Mouse (Mus musculus): ENCODE measurements around the gene Anapc1.
A peak's percentile ranks its signal among the peaks of the same experiment; 100 is the strongest.

Gene Anapc1

DNA sequence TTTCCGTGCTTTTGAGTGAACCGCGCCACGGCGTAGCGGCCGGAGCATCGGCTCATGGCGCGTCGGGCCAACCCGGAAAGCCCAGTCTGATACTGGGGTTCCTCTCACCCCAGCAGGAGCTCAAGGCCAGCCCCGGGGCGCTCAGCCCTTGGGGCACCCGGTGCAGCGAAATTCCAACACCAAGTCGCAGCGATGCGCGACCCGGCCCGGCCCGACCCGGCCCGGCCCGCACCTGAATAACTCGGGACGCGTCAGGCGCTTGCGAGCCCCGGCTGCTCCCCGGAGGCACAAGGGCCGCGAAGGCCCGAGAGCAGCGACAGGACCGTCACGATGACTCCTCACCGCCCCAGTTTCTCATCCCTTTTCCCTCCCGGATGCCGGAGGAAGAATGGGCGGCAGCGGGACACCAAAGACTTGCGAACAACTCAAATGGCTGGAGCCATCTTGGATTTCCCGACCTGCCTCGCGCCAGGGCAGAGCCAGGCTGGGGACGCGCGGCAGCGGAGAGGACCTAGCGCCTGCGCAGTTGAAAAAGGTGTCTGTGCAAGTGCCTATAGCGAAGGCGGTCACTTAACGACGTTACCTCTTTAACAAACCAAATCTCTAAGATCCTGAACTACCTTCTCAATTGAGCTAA is at the start of gene Anapc1:
Gene Anapc1, minus strand, starts transcription at position 471 of the 637 bp plus-strand sequence.
- DNase-seq (ENCODE audit: low spot score in 2 of 2), result peak; percentile 79 to 84

DNA sequence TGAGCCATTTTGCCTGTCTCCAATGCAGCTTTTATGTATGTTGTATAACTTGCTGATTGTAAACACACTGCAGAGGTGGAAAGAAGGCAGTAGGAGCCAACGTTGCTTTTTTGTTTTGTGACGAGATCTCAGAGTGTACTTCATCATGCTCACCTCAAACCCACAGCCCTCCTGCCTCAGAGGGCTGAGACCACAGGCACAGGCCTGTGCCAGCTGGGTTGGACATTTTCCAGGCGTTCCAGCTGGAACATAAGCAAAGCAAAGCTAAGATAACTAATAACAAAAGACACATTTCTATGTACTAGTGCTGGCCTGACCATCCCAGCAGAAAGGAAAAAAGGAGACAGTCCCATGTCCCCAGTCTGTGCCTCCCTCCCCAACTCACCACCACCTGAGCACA is 47.9 kb upstream of the Anapc1 start:
- DNase-seq (ENCODE audit: low spot score in 2 of 2), result no peak

DNA sequence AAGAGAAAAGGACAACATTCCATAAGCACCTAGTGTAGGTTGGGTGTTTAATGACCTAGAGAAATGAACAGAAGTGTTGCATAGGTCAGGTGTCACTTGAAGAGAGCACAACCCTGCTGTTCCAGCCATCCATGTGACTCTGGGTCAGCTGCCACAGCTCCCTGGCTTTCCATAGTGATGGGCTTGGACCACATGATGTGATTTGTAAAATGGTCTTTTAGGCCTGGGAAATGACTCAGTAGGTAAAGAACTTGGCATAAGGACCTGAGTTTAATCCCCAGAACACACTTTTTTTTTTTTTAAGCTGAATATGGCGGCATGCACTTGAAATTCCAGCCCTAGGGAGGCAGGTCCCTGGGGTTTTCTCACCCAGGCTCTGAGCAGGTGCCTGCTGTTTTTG is 44.8 kb upstream of the Anapc1 start:
- no peak for DNase-seq (ENCODE audit: low spot score in 2 of 2)

DNA sequence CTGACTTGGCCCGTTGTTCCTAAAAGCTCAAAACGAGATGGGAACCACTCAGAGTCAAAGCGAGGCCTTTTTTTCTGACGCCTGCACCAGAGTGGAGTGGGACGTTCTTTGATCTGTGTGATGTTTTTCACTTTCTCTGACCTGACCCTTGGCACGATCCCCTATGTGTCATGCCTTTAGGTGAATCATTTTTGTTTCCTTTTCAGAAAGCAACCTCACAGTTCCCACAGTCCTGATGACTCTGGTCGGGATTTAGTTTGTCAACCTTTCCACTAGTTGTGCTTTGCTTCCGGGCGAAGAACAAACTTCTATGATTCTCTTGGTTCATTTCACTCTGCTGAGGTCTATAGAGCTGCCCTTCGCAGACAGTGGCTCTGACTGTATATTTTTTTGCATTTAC is 44.3 kb upstream of the Anapc1 start:
- no peak for DNase-seq (ENCODE audit: low spot score in 2 of 2)

DNA sequence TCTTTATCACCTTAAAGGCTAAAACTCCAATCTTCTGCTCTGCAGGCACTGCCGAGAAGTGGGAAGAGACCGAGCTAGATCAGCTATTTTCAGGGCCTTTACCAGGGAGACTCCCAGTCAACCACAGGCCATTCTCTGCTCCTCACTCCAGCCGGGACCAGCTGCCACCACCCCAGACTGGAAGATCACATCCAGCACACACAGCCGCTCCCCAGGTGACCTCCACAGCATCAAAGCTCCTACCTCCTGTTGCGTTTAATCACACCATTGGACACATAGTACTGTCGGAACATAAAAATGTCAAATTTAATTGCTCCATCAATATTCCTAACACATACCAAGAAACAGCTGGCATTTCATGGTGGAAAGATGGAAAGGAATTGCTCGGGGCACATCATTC is 42.0 kb upstream of the Anapc1 start:
- no peak for DNase-seq (ENCODE audit: low spot score in 2 of 2)

DNA sequence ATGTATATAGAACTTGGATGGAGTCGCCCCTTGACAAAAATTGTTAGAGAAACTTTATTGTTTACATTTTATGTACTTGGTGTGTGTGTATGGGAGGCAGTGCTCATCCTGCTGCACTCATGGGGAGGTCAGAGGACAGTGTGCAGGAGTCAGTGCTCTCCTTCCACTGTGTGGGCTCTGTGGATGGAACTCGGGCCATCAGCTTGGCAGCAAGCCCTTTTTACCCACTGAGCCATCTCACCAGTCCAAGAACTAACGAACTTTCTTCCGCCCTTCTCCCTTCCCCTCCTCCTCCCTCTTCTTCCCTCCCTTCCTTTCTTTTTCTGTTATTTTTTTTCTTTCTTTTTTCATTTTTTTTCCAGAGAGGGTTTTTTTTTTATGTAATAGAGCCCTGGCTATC is 40.9 kb upstream of the Anapc1 start:
- no peak for DNase-seq (ENCODE audit: low spot score in 2 of 2)

DNA sequence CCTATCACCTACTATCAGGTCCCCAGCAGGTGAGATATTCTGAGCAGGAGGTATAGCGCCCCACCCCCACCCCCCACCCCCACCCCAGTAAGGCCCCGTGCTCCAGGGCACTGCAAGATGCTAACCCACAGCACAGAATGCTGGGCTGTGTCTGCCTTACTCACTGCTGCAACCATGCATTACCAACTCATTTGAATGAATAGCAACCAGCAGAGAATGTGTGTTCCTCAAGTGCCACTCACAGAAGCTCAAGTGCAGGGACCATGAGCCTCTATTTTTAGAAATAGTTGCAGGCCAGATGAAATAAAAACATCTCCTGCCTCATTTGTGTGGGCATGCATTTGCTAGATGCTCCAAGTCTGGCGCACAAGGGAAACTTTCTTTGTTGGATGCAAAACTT is 40.4 kb upstream of the Anapc1 start:
- no peak for DNase-seq (ENCODE audit: low spot score in 2 of 2)

DNA sequence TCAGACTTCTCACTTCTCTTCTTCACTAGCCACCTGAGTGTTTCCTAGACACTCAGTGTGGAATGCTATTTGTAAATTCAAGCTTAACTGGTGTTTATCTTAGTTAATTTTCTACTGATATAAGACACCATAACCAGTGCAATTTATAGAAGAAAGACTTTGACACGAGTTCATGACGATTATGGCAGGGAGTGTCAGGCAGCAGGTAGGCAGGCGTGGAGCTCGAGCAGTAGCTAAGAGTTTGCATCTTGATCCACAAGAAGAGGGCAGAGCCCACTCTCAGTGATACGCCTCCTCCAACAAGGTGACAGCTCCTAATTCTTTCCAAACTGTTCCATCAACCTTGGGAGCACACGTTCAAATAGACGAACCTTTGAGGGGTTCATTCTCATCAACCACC is 39.4 kb upstream of the Anapc1 start:
- no peak for DNase-seq (ENCODE audit: low spot score in 2 of 2)

DNA sequence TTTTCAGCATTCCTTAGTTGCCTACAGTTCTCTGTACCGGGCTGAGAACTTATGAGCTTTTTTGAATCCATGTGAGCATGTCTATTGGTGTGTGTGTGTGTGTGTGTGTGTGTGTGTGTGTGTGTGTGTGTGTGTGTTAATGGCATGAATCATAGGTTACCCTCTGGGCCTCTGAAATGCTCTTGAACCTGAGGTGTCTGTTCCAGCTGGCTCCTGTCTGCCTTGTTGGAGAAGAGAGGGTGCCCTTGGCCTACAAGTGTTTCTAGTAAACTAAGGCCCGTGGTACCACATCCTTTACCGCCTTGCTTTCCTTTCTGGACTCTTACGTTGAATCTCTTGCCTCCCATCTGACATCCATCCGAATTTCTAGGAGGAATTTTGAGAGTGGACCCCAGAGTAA is 38.9 kb upstream of the Anapc1 start:
- DNase-seq (ENCODE audit: low spot score in 2 of 2), result no peak

DNA sequence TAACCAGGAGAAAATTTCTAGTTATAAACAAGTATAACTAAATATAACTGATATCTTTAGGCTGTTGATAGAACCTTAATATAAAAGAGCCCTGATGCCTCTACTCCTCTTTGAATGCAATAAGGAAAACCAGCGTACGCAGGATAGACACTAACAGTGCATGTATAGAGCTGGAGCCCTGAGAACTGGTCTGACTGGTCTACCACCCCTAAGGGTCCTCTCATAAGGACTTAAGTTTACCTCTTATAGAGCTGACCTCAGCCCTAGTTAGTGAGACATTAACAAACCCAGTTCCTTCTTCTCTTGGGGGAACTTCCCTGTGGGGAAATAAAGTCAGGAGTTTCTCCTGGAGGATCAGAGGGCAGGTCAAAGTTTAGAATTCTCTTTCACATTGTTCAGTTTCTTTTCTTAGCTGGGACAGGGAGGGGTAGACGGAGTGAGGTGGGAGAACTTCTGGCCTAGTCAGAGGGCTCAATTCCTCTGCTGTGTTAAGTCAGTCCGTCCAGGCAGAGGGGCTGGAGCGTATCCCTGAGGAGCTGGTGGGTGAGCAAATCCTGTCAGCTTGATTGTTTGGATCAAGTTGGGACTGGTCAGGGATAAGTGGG is 35.0 kb upstream of the Anapc1 start:
- DNase-seq (ENCODE audit: low spot score in 2 of 2), result no peak

DNA sequence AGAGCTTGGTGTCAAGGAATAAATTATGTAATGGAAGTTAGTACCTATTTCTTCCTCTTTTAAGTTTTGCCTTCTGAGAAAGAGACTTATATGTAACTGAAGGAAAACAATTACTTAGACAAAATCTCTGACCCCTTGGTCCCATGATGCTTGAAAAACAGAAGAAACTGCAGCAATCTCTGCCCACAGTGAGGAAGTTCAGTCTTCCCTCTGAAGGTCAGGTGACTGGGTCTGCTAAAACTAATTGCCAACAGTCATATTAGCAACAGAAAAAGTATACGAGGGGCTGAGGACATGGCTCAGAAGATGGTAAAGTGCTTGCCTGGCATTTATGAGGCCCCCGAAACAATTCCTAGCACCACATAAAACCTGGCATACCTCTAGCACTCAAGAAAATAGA is 32.2 kb upstream of the Anapc1 start:
- DNase-seq (ENCODE audit: low spot score in 2 of 2), result no peak

DNA sequence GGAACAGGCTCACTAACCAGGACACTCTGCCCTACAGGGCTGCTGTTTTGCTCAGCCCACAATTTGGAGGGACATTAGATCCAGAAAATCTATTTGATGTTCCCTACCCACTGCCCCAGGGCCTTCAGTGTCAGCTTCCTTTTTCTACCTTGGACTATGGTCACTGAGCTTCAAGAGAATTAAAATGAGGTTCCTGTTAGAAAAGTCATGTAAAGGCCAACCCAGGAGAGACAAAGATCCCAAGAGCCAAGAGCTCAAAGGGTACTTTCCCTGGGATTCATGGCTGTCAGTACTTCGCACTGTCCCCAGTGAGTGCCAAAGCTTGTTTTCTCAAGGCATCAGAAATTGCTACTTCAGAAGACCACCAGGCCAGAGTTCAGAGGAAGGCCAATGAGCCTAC is 28.8 kb upstream of the Anapc1 start:
- no peak for DNase-seq (ENCODE audit: low spot score in 2 of 2)

DNA sequence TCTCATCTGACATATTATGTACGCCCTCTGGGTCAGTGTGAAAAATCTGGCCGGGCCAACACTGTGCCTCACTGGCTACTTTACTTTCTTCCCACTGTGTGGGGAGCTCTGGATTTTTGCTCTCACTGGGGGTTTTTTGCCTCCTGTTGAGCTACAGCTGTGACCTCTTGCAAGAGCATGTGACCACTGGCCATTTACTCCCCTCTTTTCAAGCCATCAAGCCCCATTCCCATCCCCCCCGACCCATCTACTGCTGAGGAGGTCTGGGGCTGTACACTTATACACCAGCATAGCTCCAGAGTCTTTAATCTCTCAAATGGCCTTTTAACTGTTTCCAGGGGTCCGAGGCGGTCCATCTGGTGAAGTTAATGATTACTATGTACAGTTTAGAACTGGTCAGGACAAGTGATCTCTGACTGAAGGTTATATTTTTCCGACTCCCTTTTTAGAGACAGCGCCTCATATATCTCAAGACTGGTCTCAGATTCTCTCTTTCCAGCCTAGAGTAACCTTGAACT is 27.6 kb upstream of the Anapc1 start:
- DNase-seq (ENCODE audit: low spot score in 2 of 2), result no peak

DNA sequence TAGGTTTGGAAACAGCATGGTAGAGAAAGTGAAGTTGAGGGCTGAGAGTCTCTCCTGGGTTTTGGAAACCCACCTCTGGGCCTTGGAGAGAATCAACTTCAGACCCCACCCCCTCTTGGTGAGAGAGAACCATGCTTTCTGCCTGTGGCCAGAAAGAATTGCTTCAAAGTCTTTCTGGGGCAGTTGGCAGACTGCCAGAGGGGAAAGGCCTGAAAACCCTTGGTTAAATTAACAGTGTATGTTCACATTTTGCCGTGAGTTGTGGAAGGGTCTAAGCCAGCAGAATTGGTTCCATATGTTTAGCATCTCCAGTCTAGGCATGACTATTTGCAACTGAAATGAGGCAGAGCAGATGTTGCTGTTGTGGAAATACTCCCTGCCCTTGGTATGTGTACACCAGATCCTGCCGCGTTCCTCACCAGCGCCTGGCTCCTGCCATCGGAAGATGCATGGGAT is 26.4 kb upstream of the Anapc1 start:
- DNase-seq (ENCODE audit: low spot score in 2 of 2), result peak in 1 of 2 experiments; percentile 35

DNA sequence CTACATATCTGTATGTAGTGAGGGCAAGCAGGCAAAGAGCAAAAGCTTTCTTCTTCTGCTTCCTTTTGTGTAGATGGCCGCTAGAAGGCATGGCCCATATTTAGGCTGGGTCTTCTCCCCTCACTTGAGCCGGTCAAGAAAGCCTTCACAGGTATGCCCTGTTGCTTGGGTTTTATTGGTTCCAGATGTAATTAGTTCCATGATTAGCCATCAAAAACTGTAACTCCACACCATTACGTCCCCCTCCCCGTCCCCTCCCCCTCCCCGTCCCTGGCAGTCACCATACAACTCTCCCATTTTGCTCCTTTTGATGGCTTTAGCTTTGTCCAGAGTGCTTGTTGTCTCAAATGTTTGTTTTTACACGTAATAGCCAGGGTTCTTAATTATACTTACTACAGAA is 25.7 kb upstream of the Anapc1 start:
- DNase-seq (ENCODE audit: low spot score in 2 of 2), result no peak

DNA sequence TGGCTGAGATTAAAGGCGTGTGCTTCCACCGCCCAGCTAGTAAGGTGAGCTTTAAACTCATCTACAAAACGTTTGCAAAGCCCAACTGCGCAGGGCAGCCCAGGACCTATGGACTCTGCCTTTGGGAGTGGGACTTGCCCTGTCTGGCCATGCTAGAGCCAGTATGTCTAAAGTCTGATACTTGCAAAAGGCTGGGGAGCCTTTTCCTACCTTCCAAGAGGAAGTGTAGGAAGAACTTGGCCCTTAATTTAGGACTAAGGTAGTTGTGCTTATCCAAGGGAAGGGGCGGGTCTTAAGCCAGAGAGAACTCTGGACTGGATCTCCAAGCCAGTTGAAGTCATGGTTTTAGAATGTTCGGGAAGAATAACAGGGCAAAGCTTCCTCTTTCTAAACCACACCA is 23.4 kb upstream of the Anapc1 start:
- no peak for DNase-seq (ENCODE audit: low spot score in 2 of 2)

DNA sequence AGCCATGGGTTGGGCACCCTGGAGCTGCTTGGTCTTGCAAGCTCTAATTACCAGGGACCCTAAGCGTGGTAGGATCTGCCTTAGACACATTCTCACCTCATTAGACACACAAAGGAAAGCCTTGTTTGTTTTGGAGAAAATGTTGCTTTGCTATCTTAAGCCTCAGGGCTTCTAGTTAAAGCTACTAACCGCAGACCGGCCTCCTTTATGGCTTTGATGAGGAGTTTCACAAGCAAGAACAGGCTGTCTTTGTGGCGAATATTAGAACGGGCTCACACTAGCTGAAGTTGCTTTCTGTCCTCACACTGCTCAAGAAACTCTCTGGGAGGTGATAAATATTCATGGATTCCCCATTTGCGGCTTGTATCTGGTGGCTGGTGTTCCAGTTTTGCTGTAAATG is 22.1 kb upstream of the Anapc1 start:
- DNase-seq (ENCODE audit: low spot score in 2 of 2), result peak; percentile 11 to 16

DNA sequence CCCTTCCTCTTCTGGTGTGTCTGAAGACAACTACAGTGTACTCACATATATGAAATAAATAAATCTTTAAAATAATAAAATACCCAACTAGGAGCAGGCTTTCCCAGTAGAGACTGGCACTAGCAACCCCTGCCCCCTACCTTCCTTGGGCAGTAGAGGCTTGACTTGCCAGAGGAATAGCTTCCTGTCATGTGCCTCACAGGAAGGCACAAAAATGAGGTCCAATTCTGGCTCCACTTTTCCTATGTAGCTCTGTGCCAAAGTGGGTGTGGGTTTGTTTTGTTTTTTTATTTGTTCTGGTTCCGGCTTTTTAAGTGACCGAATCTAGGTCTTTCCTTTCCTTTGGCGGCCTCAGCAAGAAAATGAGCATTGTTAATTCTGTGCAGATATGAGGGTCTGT is 17.3 kb upstream of the Anapc1 start:
- no peak for DNase-seq (ENCODE audit: low spot score in 2 of 2)

DNA sequence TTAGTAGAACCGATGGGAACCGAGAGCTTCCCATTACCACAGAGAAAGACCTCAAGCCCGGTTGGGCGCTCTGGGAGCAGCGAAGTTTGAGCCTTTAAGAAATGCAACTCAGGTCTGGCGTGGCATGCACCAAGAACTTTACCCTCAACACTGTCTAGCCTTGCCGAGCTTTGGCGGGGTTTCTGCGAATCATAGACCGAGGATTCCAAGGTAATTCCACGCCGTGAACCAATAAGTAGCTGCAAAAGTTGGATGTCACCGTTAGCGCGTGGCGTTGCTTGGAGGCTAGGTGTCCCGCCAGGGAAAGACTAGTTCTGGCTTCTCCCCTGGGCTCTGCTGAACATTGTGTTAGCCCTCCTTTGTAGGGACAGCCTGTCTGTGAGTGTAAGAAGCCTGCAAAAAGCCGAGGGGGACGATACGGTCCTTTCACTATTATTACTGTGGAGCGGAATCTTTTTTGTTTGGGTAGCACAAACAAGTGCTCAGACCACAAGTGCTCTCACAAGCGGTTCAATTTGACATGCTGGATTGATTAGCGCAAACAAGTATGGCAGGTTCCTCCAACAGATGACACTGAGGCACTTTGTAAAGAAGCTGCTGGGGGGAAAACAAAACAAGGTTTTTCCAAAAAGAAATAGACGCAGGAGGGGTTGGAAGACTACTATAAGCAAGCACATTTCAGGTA is 12.2 kb upstream of the Anapc1 start:
- peak in 1 of 2 experiments; percentile 11 for DNase-seq (ENCODE audit: low spot score in 2 of 2)

DNA sequence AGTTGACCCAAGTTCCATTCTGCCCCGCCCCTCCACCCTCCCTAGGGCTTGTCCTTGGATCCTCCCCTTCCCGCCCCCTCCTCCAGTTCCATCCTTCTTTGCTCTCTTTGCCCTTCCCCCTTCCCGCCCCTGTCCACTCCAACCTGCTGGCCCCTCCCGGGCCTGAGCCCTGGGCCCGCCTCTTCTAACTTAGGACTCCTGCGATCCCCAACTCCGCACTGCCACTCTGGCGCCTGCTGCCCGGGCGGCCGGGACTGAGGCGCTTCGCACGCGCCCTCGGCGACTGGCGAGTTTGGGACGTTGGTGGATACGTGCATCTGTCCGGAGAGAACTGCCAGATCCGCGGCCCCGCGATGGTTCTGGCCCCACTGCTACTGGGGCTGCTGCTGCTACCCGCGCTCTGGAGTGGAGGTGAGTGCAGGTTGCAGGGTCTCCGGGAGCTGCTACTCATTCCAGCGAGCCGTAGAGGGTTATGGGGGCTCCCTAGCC is 11.5 kb upstream of the Anapc1 start, which contains the start of gene Mertk:
Gene Mertk, plus strand, starts transcription at position 264 of the 489 bp plus-strand sequence.
- DNase-seq (ENCODE audit: low spot score in 2 of 2), result peak; percentile 74 to 82

DNA sequence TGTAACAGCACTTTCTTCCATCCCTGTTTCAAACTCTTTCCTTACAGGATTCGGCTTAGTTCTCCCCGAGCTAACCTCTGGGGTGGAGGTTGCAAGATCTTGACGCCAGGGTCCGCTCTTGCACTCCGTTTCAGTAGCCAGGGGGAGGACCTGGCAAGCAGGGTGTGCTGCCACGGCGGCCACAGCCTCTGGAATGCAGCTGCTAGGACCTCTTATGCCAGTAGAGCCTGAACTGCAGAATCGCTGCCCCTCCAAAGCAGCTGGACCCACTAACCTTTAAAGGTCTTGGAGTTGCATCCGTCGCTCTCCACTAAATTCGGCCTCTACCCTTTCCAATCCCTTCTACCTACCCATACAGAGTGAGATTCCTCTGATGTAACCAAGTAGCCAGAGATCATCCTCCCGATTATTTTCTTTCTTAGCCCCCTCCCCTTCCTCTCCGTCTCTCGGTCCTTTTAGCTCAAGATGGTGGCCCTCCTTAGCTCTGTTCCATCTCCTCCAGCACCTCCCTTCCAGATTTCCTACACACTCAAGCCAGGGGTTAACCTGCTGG is 11.0 kb upstream of the Anapc1 start:
- DNase-seq (ENCODE audit: low spot score in 2 of 2), result peak; percentile 68 to 77

DNA sequence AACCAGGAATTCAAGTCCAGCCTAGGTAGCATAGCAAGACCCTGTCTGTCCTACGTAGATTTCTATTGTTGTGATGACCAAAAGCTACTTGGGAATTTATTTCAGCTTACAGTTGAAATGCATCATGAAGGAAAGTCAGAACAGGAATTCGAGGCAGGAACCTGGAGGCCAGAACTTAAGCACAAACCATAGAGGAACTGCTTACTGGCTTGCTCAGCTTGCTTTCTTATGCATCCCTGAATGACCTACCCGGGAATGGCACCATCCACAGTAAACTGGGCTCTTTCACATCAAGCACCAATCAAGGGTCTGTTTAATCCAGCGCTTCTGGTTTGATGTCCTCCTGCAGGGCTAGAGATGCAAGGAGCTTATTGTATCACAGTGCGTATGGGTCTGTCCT is 10.4 kb upstream of the Anapc1 start:
- no peak for DNase-seq (ENCODE audit: low spot score in 2 of 2)

Data from frontal cortex, postnatal 10 days (tissue).